Mouse (Mus musculus) lung, adult 2 months (tissue): Measurements from ENCODE around the gene Ablim1. TPM values are rescaled to one million over a fixed set of nuclear protein-coding genes. Genes with fewer than 3 reads are reported as not detected.

Experiments
- DNase-seq: peaks from one replicate; pipeline ENCODE4 v3.0.0; 2022
- H3K4me1 ChIP-seq: fragments of 200-500 bp; 2 replicates; pipeline ENCODE4 v1.6.1; 2011; ENCODE audit warnings: low read length; ENCODE audit not compliant: control insufficient read depth, insufficient read depth
- H3K4me3 ChIP-seq: fragments of 200-500 bp; replicated peaks from 2 replicates; pipeline ENCODE3; 2011; ENCODE audit warnings: low read depth, mild to moderate bottlenecking, control low read depth, low read length; ENCODE audit errors: extremely low read depth
- CTCF ChIP-seq: fragments of 200-500 bp; IDR thresholded peaks from 2 replicates; pipeline ENCODE4 v1.5.1; 2011; ENCODE audit warnings: mild to moderate bottlenecking, low read length, control low read depth; ENCODE audit not compliant: insufficient read depth
- POLR2A ChIP-seq: fragments of 200-500 bp; IDR thresholded peaks from 2 replicates; pipeline ENCODE4 v1.6.1; 2011; ENCODE audit warnings: low read depth, mild to moderate bottlenecking, control low read depth, low read length, borderline replicate concordance; ENCODE audit errors: extremely low read depth
- WGBS: fragments of 180-500 bp; shearing (Covaris S2); methylation state at CpG from one replicate; pipeline ENCODE4 v1.1.7; 2018; 5-methylcytosine and 5-hydroxymethylcytosine counted together
- polyA plus RNA-seq: library from polyadenylated mRNA; depleted of rRNA; stranded (reverse); fragments of >200 nt; gene quantifications from 2 replicates; pipeline ENCODE4 v1.2.3, GENCODE M21; 2012

The Ablim1 gene
- polyA plus RNA-seq, 1 experiment, result 71.3 TPM

GRCm38 (mm10) chr19:57274717-57275116 is 40.0 kb downstream of the Ablim1 start:
- peak; percentile 75 for DNase-seq
- H3K4me1 ChIP-seq, result peaks cover 6% of the 10 kb centered on the region; the same call in 1 of the 2 replicates
- TF ChIP-seq POLR2A (no peak; the same call in 1 of the 2 replicates), CTCF (no peak)
- 49% methylated on average over 6 of the region's 6 CpGs for WGBS
- H3K4me3 ChIP-seq, result peak overlapping the region; percentile 29

DNA sequence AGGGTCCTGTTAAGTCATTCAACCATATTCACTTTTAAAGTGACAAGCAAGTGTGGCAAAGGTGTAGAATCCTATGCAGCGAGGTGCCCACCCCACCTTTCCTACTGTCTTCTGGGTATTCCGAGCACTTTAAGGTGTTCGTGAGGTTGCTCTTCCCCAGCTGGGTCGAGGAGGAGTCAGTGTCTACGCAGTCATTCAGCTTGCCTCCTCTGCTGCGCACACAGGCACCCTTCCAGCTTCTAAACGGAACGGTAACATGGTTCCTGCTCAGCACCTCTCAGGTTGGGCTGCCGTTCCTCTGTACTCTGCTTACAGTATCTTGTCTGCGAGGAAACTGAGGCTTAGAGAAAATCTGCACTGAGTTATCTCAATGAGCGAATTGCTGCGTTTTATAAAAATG is 40.4 kb downstream of the Ablim1 start:
- DNase-seq, result no peak
- Histone ChIP-seq H3K4me3 (peak overlapping the region; percentile 19), H3K4me1 (peaks cover 6% of the 10 kb centered on the region; the same call in 1 of the 2 replicates)
- no peak for TF ChIP-seq POLR2A
- no peak for TF ChIP-seq CTCF
- WGBS, result 48% methylated on average over 12 of the region's 12 CpGs

DNA sequence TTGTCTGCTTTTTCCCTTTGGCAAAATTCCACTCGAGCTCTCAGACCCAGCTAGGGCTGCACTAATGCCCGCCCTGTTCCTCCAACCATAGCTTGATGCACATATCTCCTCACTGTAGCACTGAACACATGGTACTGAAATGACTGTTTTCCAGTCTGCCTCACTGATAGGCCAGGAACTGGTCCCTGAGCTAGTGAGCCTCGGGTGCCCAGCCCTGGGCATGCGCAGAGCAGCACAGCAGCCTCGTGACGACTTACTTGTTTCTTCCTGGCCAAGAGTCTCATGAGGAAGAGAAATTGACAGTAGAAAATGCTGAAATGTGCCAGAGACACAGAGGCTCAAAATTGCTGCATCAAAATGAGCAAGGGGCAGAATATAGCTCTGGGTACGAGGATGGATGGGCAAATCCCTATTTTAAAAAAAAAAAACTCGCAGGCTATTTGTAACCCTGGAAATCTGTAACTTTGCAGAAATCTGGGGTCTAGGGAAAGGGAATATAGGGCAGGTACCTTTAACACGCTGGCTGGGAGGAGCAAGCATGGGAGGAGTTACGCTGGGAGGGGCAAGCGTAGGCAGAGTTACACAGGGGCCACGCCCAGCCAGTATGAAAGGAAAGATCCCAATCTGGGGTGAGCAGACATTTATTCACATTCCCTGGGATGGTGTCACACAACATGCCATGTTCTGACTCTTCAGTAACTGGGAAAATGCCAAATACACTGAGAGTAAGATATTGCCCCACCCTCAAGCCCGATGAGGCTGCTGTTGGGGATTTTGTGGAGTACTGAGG is 41.7 kb downstream of the Ablim1 start:
- TF ChIP-seq POLR2A, result peak; percentile 15; the same call in 1 of the 2 replicates
- no peak for TF ChIP-seq CTCF
- Histone ChIP-seq H3K4me3 (no peak overlapping the region), H3K4me1 (peaks cover 6% of the 10 kb centered on the region; the same call in 1 of the 2 replicates)
- peak; percentile 64 for DNase-seq
- 38% methylated on average over 13 of the region's 13 CpGs for WGBS

DNA sequence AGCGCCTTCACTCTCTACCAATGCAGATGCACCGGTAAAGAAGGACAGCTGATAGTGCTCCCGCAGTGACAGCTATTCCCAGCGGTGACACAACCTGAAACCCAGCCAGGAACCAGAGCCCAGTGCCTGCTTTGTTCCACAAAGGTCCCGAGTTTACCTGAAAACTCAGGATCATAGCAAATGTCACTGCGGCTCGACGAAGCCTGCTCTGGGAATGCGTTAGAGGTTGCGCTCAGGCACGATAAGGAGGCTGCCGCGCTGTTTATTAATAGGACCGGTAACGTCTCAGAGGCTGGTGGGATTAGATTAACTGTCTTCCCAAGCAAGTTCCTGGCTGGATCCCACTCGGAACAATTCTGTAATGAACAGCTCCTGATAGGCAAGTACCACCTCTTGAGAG is 43.0 kb downstream of the Ablim1 start:
- H3K4me1 ChIP-seq, result peaks cover 6% of the 10 kb centered on the region; the same call in 1 of the 2 replicates
- no peak for TF ChIP-seq POLR2A
- TF ChIP-seq CTCF, result no peak
- no peak for DNase-seq
- no peak overlapping the region for H3K4me3 ChIP-seq
- WGBS, result 82% methylated on average over 16 of the region's 16 CpGs

DNA sequence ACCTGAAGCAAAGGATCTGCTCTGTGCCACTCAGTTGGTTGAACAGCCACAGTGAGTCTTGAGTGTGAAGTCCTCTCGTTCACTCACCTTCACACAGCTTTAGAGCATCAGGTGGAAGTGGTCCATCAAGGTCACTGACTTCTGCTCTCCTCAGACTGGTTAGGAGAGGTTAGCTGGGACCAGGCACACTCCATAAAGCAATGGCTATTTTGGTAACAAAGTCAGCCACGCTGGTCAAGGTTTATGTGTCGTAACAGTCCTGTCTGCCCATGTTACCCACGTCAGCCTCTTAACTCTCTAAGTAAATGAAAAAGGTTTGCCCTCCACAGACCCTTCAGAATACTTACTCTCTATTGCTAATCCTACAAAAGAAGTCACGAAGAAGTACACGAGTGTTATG is 44.0 kb downstream of the Ablim1 start:
- H3K4me1 ChIP-seq, result peaks cover 6% of the 10 kb centered on the region; the same call in 1 of the 2 replicates
- WGBS, result 70% methylated on average over 6 of the region's 6 CpGs
- no peak for DNase-seq
- H3K4me3 ChIP-seq, result no peak overlapping the region
- no peak for TF ChIP-seq CTCF
- no peak for TF ChIP-seq POLR2A

- WGBS, result 91% methylated on average over 6 of the region's 6 CpGs
- DNase-seq, result no peak
- peaks cover 6% of the 10 kb centered on the region for H3K4me1 ChIP-seq
These were observed 44.9 kb downstream of the Ablim1 start for GRCm38 (mm10) chr19:57269791-57270190.

GRCm38 (mm10) chr19:57267531-57267930 is 47.2 kb downstream of the Ablim1 start:
- H3K4me3 ChIP-seq, result no peak overlapping the region
- peaks cover 8% of the 10 kb centered on the region for H3K4me1 ChIP-seq
- WGBS, result 59% methylated on average over 5 of the region's 5 CpGs
- no peak for TF ChIP-seq POLR2A
- no peak for TF ChIP-seq CTCF
- no peak for DNase-seq

More at GRCm38 (mm10) chr19:57269791-57270190, 44.9 kb downstream of the Ablim1 start:
- no peak for TF ChIP-seq POLR2A
- TF ChIP-seq CTCF, result no peak
- H3K4me3 ChIP-seq, result no peak overlapping the region

- H3K4me3 ChIP-seq, result no peak overlapping the region
- H3K4me1 ChIP-seq, result peaks cover 8% of the 10 kb centered on the region
- DNase-seq, result no peak
- TF ChIP-seq POLR2A (no peak), CTCF (no peak)
- 60% methylated on average over 10 of the region's 10 CpGs for WGBS
These were observed 48.2 kb downstream of the Ablim1 start for GRCm38 (mm10) chr19:57266374-57267085.

DNA sequence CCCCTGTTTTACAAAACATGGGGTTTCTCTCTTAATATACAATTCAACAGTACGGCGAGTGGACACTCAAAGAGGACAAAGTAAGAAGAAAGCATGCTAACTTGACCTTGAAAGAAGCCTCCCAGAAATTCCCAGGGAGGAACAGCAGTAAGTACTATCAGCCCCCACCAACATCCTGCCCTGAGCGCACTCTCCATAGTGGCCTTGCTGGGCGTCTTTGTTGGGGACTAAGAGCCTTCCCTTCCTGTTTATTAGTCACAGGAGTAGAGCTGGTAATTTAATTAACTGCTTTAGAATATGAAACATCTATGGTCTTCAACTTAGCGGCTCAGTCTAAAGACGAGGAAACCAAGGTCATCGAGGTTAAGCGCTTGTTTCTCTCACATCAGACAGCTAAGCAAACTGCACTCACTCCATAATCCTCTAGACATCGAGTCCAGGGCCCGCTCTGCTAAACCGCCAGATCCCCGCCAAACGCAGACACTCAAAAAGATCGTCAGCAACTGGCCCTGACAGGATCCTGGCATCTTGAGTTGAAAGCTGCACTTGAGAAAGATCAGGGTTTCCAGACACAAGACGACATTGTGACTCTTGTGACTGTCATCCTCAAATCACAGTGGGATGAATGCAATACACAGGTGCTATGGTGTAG is 50.3 kb downstream of the Ablim1 start:
- DNase-seq, result no peak
- WGBS, result 33% methylated on average over 15 of the region's 15 CpGs
- TF ChIP-seq POLR2A (no peak), CTCF (no peak)
- Histone ChIP-seq H3K4me1 (peaks cover 8% of the 10 kb centered on the region), H3K4me3 (no peak overlapping the region)
